Mouse (Mus musculus) ES-Bruce4 (cell line): ENCODE measurements around the gene Draxin. TPM values are rescaled to one million over a fixed set of nuclear protein-coding genes. Genes with fewer than 3 reads are reported as not detected.

ENCODE experiments used
- H3K27ac ChIP-seq: 2 replicates; pipeline ENCODE4 v1.5.1; 2012; ENCODE audit warnings: low read length, inconsistent platforms; ENCODE audit not compliant: insufficient read depth
- H3K27me3 ChIP-seq: 2 replicates; pipeline ENCODE4 v1.6.1; 2012; ENCODE audit warnings: mild to moderate bottlenecking, low read length, inconsistent platforms; ENCODE audit not compliant: control insufficient read depth, poor library complexity, insufficient read depth, severe bottlenecking
- H3K36me3 ChIP-seq: 2 replicates; pipeline ENCODE4 v1.6.1; 2012; ENCODE audit warnings: inconsistent platforms, mild to moderate bottlenecking, low read length, moderate library complexity; ENCODE audit not compliant: control insufficient read depth, poor library complexity, insufficient read depth, severe bottlenecking
- H3K4me1 ChIP-seq: one replicate; pipeline ENCODE4 v1.8.1; 2011; ENCODE audit warnings: low read length; ENCODE audit not compliant: control insufficient read depth, insufficient read depth
- H3K4me3 ChIP-seq: 2 replicates; pipeline ENCODE4 v1.5.1; 2011; ENCODE audit warnings: low read depth, mild to moderate bottlenecking, low read length
- H3K9ac ChIP-seq: 2 replicates; pipeline ENCODE4 v1.6.1; 2012; ENCODE audit warnings: low read depth, mild to moderate bottlenecking, inconsistent platforms; ENCODE audit not compliant: poor library complexity, severe bottlenecking
- H3K9me3 ChIP-seq: replicated peaks from 2 replicates; pipeline ENCODE4 v1.6.1; 2012; ENCODE audit warnings: mild to moderate bottlenecking, low read length, inconsistent platforms; ENCODE audit not compliant: control insufficient read depth, poor library complexity, insufficient read depth, severe bottlenecking
- CTCF ChIP-seq: IDR thresholded peaks from one replicate; pipeline ENCODE4 v1.8.1; 2011; ENCODE audit warnings: low read depth, low read length
- EP300 ChIP-seq: IDR thresholded peaks from 2 replicates; pipeline ENCODE4 v1.6.1; 2011; ENCODE audit warnings: low read depth, low read length; ENCODE audit not compliant: insufficient read depth
- POLR2A ChIP-seq: IDR thresholded peaks from one replicate; pipeline ENCODE4 v1.8.1; 2011; ENCODE audit warnings: low read length; ENCODE audit not compliant: insufficient read depth
- polyA plus RNA-seq: library from polyadenylated mRNA; stranded (reverse); fragments of >200 nt; gene quantifications from 2 replicates; pipeline ENCODE4 v1.2.4, GENCODE M21; 2011; ENCODE audit warnings: low read depth; ENCODE audit not compliant: missing spikeins, insufficient read depth, insufficient read length

The Draxin gene
- polyA plus RNA-seq, 1 experiment = 0.22 TPM

- Histone ChIP-seq H3K36me3 (no peaks in the 10 kb centered on the region), H3K27me3 (no peaks in the 10 kb centered on the region), H3K9ac (no peak overlapping the region), H3K4me3 (peak overlapping the region; percentile 17; the same call in 1 of the 2 replicates), H3K9me3 (no peaks in the 10 kb centered on the region), H3K27ac (no peak overlapping the region), H3K4me1 (peaks cover 3% of the 10 kb centered on the region)
- TF ChIP-seq CTCF = no peak
- TF ChIP-seq EP300 = no peak
Measured at GRCm38 (mm10) chr4:148164461-148164860, 34.0 kb upstream of the Draxin start.

DNA sequence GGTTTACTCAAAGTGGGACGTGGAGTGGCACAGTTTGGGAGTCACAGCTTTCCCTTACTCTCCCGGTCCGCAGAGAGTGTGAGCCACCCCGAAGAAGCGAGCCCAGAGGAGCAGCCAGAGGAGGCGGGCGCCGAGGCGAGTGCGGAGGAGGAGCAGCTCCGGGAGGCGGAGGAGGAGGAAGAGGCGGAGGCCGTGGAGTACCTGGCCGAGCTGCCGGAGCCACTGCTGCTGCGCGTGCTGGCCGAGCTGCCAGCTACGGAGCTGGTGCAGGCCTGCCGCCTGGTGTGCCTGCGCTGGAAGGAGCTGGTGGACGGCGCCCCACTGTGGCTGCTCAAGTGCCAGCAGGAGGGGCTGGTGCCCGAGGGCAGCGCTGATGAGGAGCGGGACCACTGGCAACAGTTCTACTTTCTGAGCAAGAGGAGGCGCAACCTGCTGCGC lies 33.5 kb upstream of the Draxin start:
- Histone ChIP-seq H3K4me1 (peaks cover 3% of the 10 kb centered on the region), H3K27ac (no peak overlapping the region), H3K27me3 (no peaks in the 10 kb centered on the region), H3K9ac (no peak overlapping the region), H3K4me3 (peak overlapping the region; percentile 17), H3K36me3 (no peaks in the 10 kb centered on the region), H3K9me3 (no peaks in the 10 kb centered on the region)
- TF ChIP-seq POLR2A = no peak
- TF ChIP-seq EP300 = peak; percentile 39; the same call in 1 of the 2 replicates
- TF ChIP-seq CTCF = peak; percentile 78

GRCm38 (mm10) chr4:148160436-148161390 lies 30.2 kb upstream of the Draxin start, which contains the start of the genes Fbxo44 and Fbxo2:
Fbxo44 (minus strand) TSS chr4:148160482.
Fbxo2 (plus strand) TSS chr4:148160621.
- H3K4me1 ChIP-seq = peaks cover 5% of the 10 kb centered on the region
- no peak within 1 kb of the TSS for H3K27ac ChIP-seq
- H3K9me3 ChIP-seq = no peaks in the 10 kb centered on the region
- TF ChIP-seq POLR2A = no peak
- TF ChIP-seq EP300 = 0 out of 2 replicates have a peak, but pooled peaks have one; percentile 7
- no peak for TF ChIP-seq CTCF
- peaks cover 2% of the 10 kb centered on the region; the same call in 1 of the 2 replicates for H3K36me3 ChIP-seq
- H3K9ac ChIP-seq = peak within 1 kb of the TSS; percentile 75
- no peaks in the 10 kb centered on the region for H3K27me3 ChIP-seq
- H3K4me3 ChIP-seq = peak within 1 kb of the TSS; percentile 90

- peaks cover 5% of the 10 kb centered on the region for H3K4me1 ChIP-seq
- TF ChIP-seq EP300 (0 out of 2 replicates have a peak, but pooled peaks have one; percentile 51), POLR2A (no peak), CTCF (peak; percentile 4)
- no peaks in the 10 kb centered on the region for H3K9me3 ChIP-seq
Measured at GRCm38 (mm10) chr4:148159544-148160435, 29.3 kb upstream of the Draxin start.

DNA sequence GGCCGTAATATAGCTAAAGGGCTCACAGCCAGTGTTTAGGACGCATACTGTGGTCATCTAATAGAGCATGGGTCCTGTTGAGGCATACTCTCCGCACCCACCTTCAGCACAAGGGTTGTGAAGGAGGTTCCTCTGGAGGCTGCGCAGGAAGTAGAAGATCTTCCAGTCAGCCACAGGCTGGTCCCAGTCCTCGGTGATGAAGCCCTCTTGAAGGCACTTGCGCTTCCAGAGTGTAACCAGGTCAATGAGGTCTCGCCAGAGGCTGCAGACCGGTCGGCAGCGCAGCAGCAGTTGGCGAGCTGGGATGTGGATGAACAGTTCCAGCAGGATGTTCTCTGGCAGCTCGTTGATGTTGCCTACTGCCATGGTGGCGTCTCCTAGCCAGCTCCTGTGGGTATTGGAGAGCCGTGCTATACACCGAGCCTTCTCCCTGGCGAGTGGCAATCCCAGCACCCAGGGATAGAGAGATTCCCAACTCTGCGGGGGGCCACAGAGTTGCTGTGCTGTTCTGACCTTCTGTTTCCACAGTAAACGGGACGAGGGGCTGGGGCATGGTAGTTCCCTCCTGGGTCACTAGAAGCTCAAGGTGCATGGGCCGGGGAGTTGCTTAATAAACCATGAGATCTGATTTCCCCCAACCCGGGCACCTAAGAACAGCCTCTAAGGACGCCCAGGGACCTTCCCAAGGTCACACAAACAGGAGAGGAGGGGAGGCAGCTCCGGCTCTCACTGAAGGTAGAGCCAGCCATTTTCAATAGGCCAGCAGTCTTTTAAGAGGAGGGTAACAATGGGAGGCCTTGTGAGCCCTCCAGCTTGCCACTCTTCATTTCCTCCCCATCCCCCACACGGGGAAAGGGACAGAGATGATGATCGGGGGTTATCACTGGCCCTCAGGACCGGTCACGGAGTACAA lies 28.2 kb upstream of the Draxin start:
- peak overlapping the region; percentile 90 for H3K4me3 ChIP-seq
- H3K27ac ChIP-seq = no peak overlapping the region
- TF ChIP-seq EP300 (0 out of 2 replicates have a peak, but pooled peaks have one; percentile 8), CTCF (no peak), POLR2A (no peak)
- peaks cover 5% of the 10 kb centered on the region for H3K4me1 ChIP-seq
- no peaks in the 10 kb centered on the region for H3K9me3 ChIP-seq
- peaks cover 6% of the 10 kb centered on the region for H3K36me3 ChIP-seq
- no peaks in the 10 kb centered on the region for H3K27me3 ChIP-seq
- H3K9ac ChIP-seq = peak overlapping the region; percentile 75

More at GRCm38 (mm10) chr4:148159544-148160435, 29.3 kb upstream of the Draxin start:
- peak overlapping the region; percentile 90 for H3K4me3 ChIP-seq
- no peaks in the 10 kb centered on the region for H3K27me3 ChIP-seq
- H3K36me3 ChIP-seq = peaks cover 4% of the 10 kb centered on the region
- no peak overlapping the region for H3K27ac ChIP-seq
- peak overlapping the region; percentile 75 for H3K9ac ChIP-seq
